Mouse (Mus musculus): ENCODE measurements around the gene Il21r. TPM values are rescaled to one million over a fixed set of nuclear protein-coding genes. Genes with fewer than 3 reads are reported as not detected.

Il21r gene
- polyA plus RNA-seq, 1 experiment from 2014 or later, result 0.15 TPM

GRCm38 (mm10) chr7:125577486-125578088 lies 25.6 kb upstream of the Il21r start:
- Histone ChIP-seq H3K4me2 (replicated peaks) (no peak overlapping the region), H3K9ac (replicated peaks) (no peak overlapping the region), H3K4me3 (no peak overlapping the region), H3K27me3 (no peaks in the 10 kb centered on the region), H3K4me1 (peaks cover 13% of the 10 kb centered on the region), H3K36me3 (no peaks in the 10 kb centered on the region), H3K27ac (replicated peaks) (no peak overlapping the region), H3K9me3 (no peaks in the 10 kb centered on the region)
- 89% methylated on average over 11 of the region's 11 CpGs for WGBS
- ATAC-seq (replicated peaks), result no peak

- Histone ChIP-seq H3K27me3 (no peaks in the 10 kb centered on the region), H3K4me2 (replicated peaks) (no peak overlapping the region), H3K9ac (replicated peaks) (no peak overlapping the region), H3K9me3 (no peaks in the 10 kb centered on the region), H3K27ac (replicated peaks) (no peak overlapping the region), H3K36me3 (no peaks in the 10 kb centered on the region), H3K4me1 (peaks cover 13% of the 10 kb centered on the region), H3K4me3 (no peak overlapping the region)
- no peak for ATAC-seq (replicated peaks)
- 63% methylated on average over 3 of the region's 3 CpGs for WGBS
Measured at GRCm38 (mm10) chr7:125578106-125578505, 25.1 kb upstream of the Il21r start.

GRCm38 (mm10) chr7:125579545-125580219 lies 23.5 kb upstream of the Il21r start:
- Histone ChIP-seq H3K36me3 (no peaks in the 10 kb centered on the region), H3K4me2 (replicated peaks) (no peak overlapping the region), H3K27ac (replicated peaks) (no peak overlapping the region), H3K9ac (replicated peaks) (no peak overlapping the region), H3K9me3 (no peaks in the 10 kb centered on the region), H3K27me3 (no peaks in the 10 kb centered on the region), H3K4me1 (peaks cover 13% of the 10 kb centered on the region), H3K4me3 (no peak overlapping the region)
- ATAC-seq (replicated peaks), result no peak
- 87% methylated on average over 9 of the region's 9 CpGs for WGBS

DNA sequence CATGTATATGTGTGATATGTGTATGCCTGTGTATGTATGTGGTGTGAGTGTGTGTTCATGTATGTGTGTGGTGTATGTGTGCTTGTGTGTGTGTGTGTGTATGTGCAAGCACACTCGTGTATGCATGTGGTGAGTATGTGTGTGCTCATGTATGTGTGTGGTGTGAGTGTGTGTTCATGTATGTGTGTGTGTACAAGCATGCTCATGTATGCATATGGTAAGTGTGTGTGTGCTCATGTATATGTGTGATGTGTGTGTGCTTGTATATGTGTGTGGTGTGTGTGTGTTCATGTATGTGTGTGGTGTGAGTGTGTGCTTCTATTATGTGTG lies 23.0 kb upstream of the Il21r start:
- WGBS, result 91% methylated on average over 1 of the region's 1 CpGs
- no peak overlapping the region for H3K9ac ChIP-seq (replicated peaks)
- no peak overlapping the region for H3K4me3 ChIP-seq
- no peak overlapping the region for H3K4me2 ChIP-seq (replicated peaks)
- no peaks in the 10 kb centered on the region for H3K9me3 ChIP-seq
- H3K4me1 ChIP-seq, result peaks cover 13% of the 10 kb centered on the region
- H3K36me3 ChIP-seq, result no peaks in the 10 kb centered on the region
- no peaks in the 10 kb centered on the region for H3K27me3 ChIP-seq
- no peak overlapping the region for H3K27ac ChIP-seq (replicated peaks)
- no peak for ATAC-seq (replicated peaks)

- H3K4me1 ChIP-seq, result peaks cover 13% of the 10 kb centered on the region
- no peaks in the 10 kb centered on the region for H3K36me3 ChIP-seq
- no peak for ATAC-seq (replicated peaks)
- H3K27me3 ChIP-seq, result no peaks in the 10 kb centered on the region
- peak overlapping the region; percentile 48 for H3K9ac ChIP-seq (replicated peaks)
- 3% methylated on average over 16 of the region's 16 CpGs for WGBS
- peak overlapping the region; percentile 42 for H3K4me3 ChIP-seq
- H3K9me3 ChIP-seq, result no peaks in the 10 kb centered on the region
- no peak overlapping the region for H3K27ac ChIP-seq (replicated peaks)
- peak overlapping the region; percentile 93 for H3K4me2 ChIP-seq (replicated peaks)
Measured at GRCm38 (mm10) chr7:125580625-125581316, 22.5 kb upstream of the Il21r start.

DNA sequence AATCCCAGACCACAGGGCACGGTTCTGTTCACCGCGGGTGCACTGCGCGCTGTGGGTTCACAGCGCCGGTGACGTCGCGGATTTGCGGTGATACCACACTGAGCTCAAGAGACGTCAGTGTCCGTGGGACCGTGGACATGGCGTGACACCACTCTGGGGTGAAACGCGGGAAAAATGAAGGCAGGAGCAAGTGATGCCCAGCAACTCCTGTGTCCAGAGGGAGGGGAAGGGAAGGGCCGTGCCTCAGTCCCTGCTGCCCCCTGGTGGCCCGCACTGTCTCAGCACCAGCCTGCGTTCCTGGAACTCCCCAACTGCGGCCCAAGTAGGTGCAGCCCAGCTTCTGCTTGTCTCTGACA lies 21.9 kb upstream of the Il21r start:
- Histone ChIP-seq H3K36me3 (no peaks in the 10 kb centered on the region), H3K9ac (replicated peaks) (peak overlapping the region; percentile 48), H3K4me1 (peaks cover 13% of the 10 kb centered on the region), H3K4me3 (peak overlapping the region; percentile 42), H3K27me3 (no peaks in the 10 kb centered on the region), H3K9me3 (no peaks in the 10 kb centered on the region), H3K4me2 (replicated peaks) (peak overlapping the region; percentile 93), H3K27ac (replicated peaks) (no peak overlapping the region)
- peak; percentile 85 for ATAC-seq (replicated peaks)
- WGBS, result 2% methylated on average over 21 of the region's 21 CpGs

DNA sequence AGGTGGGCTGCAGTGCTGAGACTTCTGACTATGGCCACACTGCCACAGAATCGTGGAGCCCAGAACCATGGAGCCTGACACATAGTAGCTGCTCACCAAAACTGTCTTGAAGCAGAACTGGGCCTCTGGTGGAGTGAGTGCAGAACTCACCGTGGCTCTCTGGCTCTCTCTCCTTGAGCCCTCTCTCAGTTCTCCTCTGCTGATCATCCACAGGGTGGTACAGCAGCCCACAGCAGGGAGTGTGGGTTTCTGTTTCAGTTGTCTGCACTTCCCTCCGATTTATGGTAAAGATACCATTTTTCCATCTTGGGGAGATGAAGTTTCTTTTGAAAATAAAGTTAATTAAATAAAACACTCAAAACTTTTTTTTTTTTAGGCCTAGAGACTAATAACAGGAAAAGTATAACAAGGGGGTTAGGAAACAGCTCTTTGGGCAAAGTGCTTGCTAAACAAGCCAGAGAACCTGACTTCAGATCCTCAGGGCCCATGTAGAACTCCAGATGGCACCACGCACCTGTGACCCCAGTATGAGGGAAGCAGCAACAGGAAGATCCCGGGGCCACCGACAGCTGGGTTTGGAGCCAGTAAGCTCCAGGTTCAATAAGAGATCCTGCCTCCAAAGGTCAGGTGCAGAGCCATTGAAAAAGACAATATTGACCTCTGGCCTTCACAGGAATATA lies 19.8 kb upstream of the Il21r start:
- H3K4me2 ChIP-seq (replicated peaks), result no peak overlapping the region
- H3K27me3 ChIP-seq, result no peaks in the 10 kb centered on the region
- H3K36me3 ChIP-seq, result no peaks in the 10 kb centered on the region
- no peak overlapping the region for H3K9ac ChIP-seq (replicated peaks)
- no peaks in the 10 kb centered on the region for H3K9me3 ChIP-seq
- 77% methylated on average over 6 of the region's 6 CpGs for WGBS
- no peak for ATAC-seq (replicated peaks)
- H3K4me1 ChIP-seq, result peaks cover 6% of the 10 kb centered on the region
- no peak overlapping the region for H3K4me3 ChIP-seq
- H3K27ac ChIP-seq (replicated peaks), result no peak overlapping the region

GRCm38 (mm10) chr7:125584005-125584369 lies 19.2 kb upstream of the Il21r start:
- Histone ChIP-seq H3K36me3 (no peaks in the 10 kb centered on the region), H3K9ac (replicated peaks) (no peak overlapping the region), H3K4me3 (no peak overlapping the region), H3K27ac (replicated peaks) (no peak overlapping the region), H3K4me1 (peaks cover 6% of the 10 kb centered on the region), H3K27me3 (no peaks in the 10 kb centered on the region), H3K4me2 (replicated peaks) (no peak overlapping the region), H3K9me3 (no peaks in the 10 kb centered on the region)
- WGBS, result 95% methylated on average over 5 of the region's 5 CpGs
- no peak for ATAC-seq (replicated peaks)

DNA sequence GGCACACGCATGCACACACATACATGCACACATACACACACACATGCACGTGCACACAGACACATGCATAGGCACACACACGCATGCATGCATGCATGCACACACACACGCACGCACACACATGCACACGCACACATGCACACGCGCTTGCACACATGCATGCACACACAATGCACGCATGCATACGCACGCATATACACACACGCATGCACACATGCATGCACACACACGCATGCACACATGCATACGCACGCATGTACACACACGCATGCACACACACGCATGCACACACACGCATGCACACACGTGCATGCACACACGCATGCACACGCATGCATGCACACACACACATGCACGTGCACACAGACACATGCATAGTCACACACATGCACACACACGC lies 16.9 kb upstream of the Il21r start:
- 97% methylated on average over 23 of the region's 23 CpGs for WGBS
- Histone ChIP-seq H3K9ac (replicated peaks) (no peak overlapping the region), H3K4me2 (replicated peaks) (no peak overlapping the region), H3K27ac (replicated peaks) (no peak overlapping the region), H3K4me3 (no peak overlapping the region), H3K9me3 (no peaks in the 10 kb centered on the region), H3K36me3 (no peaks in the 10 kb centered on the region), H3K4me1 (no peaks in the 10 kb centered on the region), H3K27me3 (no peaks in the 10 kb centered on the region)
- ATAC-seq (replicated peaks), result no peak

- no peaks in the 10 kb centered on the region for H3K9me3 ChIP-seq
- H3K27ac ChIP-seq (replicated peaks), result no peak overlapping the region
- no peaks in the 10 kb centered on the region for H3K4me1 ChIP-seq
- ATAC-seq (replicated peaks), result no peak
- 87% methylated on average over 4 of the region's 4 CpGs for WGBS
- H3K36me3 ChIP-seq, result no peaks in the 10 kb centered on the region
- no peak overlapping the region for H3K9ac ChIP-seq (replicated peaks)
- H3K4me3 ChIP-seq, result no peak overlapping the region
- H3K4me2 ChIP-seq (replicated peaks), result no peak overlapping the region
- H3K27me3 ChIP-seq, result no peaks in the 10 kb centered on the region
Measured at GRCm38 (mm10) chr7:125588721-125589120, 14.5 kb upstream of the Il21r start.

DNA sequence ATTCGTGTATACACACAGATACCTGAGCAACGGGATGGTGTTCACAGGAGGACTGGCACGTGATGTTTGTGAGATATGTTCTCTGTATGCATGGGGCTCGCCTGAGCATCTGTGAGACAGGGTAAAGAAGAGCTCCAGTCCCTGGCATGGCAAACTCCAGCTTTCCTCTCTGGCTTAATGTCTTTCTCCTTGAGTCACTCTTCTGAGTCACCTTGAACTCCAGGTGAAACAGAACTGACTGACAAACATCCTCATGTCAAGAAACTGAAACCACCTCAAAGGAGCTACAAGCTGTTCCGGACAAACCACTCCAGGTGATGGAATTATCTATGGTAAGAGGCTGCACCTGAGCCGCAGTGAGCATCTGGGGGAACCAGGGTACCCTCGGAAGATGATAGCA lies 13.3 kb upstream of the Il21r start:
- Histone ChIP-seq H3K9ac (replicated peaks) (no peak overlapping the region), H3K36me3 (no peaks in the 10 kb centered on the region), H3K27ac (replicated peaks) (no peak overlapping the region), H3K4me3 (no peak overlapping the region), H3K4me1 (no peaks in the 10 kb centered on the region), H3K9me3 (no peaks in the 10 kb centered on the region), H3K4me2 (replicated peaks) (no peak overlapping the region), H3K27me3 (no peaks in the 10 kb centered on the region)
- no peak for ATAC-seq (replicated peaks)
- 91% methylated on average over 7 of the region's 7 CpGs for WGBS

DNA sequence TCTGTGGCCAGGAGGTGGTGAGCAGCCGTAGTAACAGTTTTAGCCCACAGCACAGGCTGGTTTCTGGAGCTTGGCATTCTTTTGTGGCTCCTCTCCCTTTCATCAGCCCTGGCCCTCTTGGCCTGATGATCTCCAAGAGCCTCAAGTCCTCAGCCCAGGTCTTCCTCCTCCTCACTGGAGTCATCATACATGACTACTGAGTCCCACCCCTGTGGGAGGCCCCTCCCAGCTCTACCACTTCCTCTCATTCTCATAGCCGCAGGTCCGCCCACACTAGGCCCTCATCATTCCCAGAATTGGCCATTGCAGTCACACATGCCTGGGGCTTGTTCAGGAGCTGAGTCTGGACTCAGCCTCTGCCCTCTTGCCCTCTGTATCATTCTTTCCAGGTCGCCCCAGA lies 9.4 kb upstream of the Il21r start:
- Histone ChIP-seq H3K27ac (replicated peaks) (no peak overlapping the region), H3K4me1 (no peaks in the 10 kb centered on the region), H3K4me3 (no peak overlapping the region), H3K9me3 (no peaks in the 10 kb centered on the region), H3K9ac (replicated peaks) (no peak overlapping the region), H3K27me3 (no peaks in the 10 kb centered on the region), H3K4me2 (replicated peaks) (no peak overlapping the region), H3K36me3 (no peaks in the 10 kb centered on the region)
- ATAC-seq (replicated peaks), result no peak
- 96% methylated on average over 4 of the region's 4 CpGs for WGBS
